Mouse (Mus musculus) E14TG2a.4 (cell line): ENCODE data around the gene Kif13a.

ENCODE experiments used
- H3K27me3 ChIP-seq: 2 replicates; pipeline ENCODE4 v1.6.1; 2014; ENCODE audit warnings: low read length, control low read depth; ENCODE audit not compliant: insufficient read depth
- H3K36me3 ChIP-seq: 2 replicates; pipeline ENCODE4 v1.6.1; 2014; ENCODE audit warnings: low read length, control low read depth; ENCODE audit not compliant: insufficient read depth
- H3K4me1 ChIP-seq: replicated peaks from 2 replicates; pipeline ENCODE4 v1.6.1; 2014; ENCODE audit warnings: low read depth, low read length, control low read depth
- H3K4me3 ChIP-seq: replicated peaks from 2 replicates; pipeline ENCODE4 v1.5.1; 2014; ENCODE audit warnings: mild to moderate bottlenecking, low read length
- H3K9me3 ChIP-seq: 2 replicates; pipeline ENCODE4 v1.6.1; 2014; ENCODE audit warnings: low read length, control low read depth
- CTCF ChIP-seq: conservative IDR thresholded peaks from 2 replicates; pipeline ENCODE4 v1.5.1; 2014; ENCODE audit warnings: low read length
- NANOG ChIP-seq: IDR thresholded peaks from 2 replicates; pipeline ENCODE4 v1.6.1; 2014; ENCODE audit warnings: borderline replicate concordance, low read length, mixed read lengths
- POU5F1 ChIP-seq: IDR thresholded peaks from 2 replicates; pipeline ENCODE4 v1.6.1; 2014; ENCODE audit warnings: low read length, borderline replicate concordance

Gene Kif13a

DNA sequence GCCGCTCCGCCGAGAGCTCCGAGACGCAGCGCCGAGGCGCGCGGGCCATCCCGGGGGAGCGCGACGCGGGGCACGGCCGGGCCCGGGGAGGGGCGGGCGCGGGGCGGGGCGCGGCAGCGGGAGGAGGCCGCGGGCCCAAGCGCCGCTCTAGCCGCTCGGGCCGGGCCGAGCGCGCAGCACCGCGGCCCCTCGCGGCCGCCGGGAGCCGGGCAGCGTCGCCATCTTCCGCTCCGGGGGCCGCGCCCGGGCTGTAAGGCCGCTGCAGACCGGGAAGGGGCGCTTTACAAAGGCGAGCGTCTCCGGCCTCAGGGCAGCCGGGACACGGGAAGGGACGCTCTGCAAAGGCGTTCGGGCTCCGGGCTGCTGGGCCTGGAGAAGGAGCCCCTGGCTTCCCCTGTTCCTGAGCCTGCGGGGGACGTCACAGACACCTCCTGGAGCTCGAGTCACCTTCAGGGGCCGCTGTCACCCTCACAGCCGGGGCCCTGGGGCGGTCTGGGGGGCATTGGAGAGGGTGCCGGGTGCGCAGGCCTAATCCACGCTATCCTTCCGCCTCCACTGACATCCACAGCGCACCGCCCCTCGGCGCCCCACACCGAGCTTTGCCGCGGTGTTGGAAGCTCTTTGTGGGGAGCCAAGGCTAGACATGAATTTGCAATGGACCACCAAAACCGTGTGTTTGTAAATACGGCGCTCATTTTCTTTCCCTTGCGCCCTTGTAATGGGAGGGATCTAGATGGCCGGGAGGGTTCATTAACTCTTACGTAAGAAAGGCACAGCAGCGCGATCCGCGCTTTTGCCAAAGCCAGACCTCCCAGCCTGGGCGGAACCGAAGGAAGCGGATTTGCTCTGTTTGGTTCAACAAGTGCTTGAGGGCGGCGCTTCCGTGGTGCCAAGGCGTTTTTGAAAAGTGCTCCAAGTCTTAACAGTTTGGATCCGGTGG, at the start of gene Kif13a:
Gene Kif13a, minus strand, starts transcription at position 149 of the 940 bp plus-strand sequence.
- no peak for TF ChIP-seq CTCF
- TF ChIP-seq NANOG, result no peak
- TF ChIP-seq POU5F1, result no peak
- Histone ChIP-seq H3K4me3 (peak within 1 kb of the TSS; percentile 90), H3K36me3 (peaks cover 5% of the 10 kb centered on the region; the same call in 1 of the 2 replicates), H3K27me3 (peaks cover 17% of the 10 kb centered on the region), H3K9me3 (no peaks in the 10 kb centered on the region), H3K4me1 (peaks cover 54% of the 10 kb centered on the region)

DNA sequence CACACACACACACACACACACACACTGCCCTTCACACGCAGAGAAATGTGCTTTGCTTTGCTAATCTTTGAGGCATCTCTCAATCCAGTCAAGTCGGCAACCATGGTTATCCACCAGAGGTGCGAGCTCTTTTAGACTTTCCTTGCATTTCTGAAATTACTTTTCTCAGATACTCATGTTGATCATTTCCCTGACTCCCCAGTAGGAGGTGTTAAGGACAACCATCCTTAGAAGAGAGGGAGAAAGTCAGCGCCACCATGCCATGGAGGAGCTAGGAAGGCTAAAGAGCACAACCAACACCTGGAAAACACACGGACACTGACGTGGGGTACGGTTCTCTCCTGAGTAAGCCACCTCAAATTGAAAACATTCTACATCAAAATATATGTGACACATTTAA, 46.9 kb upstream of the Kif13a start:
- H3K9me3 ChIP-seq, result no peaks in the 10 kb centered on the region

DNA sequence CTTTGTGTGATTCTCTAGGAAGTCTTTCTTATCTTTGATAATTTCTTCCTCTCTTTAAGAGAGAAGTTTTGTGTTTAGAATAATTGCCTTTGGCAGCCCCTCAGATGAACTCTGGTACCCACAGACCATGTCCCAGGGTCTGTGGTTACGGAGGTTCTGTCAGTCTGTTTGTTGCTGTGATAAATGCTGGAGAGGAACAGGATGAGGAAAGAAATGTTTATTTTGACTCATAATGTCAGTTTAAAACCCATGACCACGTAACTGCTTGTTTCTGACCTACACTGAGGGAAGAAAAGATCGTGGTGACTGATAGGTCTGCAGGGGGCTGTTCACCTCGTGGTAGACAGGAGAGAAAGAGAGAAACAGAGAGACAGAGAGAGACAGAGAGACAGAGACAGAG, 46.3 kb upstream of the Kif13a start:
- Histone ChIP-seq H3K27me3 (no peaks in the 10 kb centered on the region), H3K9me3 (no peaks in the 10 kb centered on the region), H3K36me3 (no peaks in the 10 kb centered on the region), H3K4me3 (no peak overlapping the region), H3K4me1 (peaks cover 31% of the 10 kb centered on the region)
- TF ChIP-seq CTCF, result no peak
- TF ChIP-seq POU5F1, result no peak
- TF ChIP-seq NANOG, result no peak

More for the DNA sequence above, 46.9 kb upstream of the Kif13a start:
- no peak overlapping the region for H3K4me3 ChIP-seq
- H3K27me3 ChIP-seq, result no peaks in the 10 kb centered on the region
- H3K4me1 ChIP-seq, result peaks cover 31% of the 10 kb centered on the region
- H3K36me3 ChIP-seq, result no peaks in the 10 kb centered on the region
- TF ChIP-seq POU5F1, result no peak
- no peak for TF ChIP-seq NANOG
- TF ChIP-seq CTCF, result no peak

DNA sequence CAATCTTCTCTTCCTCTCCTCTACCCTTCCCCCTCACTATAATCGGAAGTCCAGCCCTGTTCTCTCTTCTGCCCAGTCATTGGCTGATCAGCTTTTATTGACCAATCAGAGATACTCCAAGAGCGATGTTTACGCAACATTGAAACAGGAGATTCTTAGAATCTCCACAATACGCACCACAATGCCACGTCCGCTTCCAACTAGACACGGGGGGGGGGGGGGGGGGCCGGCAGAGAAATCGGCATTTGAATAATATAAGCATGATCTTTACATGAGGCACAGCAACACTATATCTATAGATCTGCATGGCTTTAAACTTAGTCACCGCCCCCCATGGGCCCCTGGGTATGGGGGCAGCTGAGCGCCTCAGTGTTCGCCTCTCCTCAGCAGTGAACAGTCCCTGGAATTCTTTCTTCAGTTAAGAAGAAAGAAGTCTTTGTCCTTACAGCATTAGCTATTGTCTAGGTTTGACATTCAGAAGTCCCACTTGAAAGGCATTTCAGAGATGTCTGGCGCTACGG, 45.4 kb upstream of the Kif13a start:
- Histone ChIP-seq H3K36me3 (no peaks in the 10 kb centered on the region), H3K9me3 (no peaks in the 10 kb centered on the region), H3K4me3 (peak overlapping the region; percentile 45; the same call in 1 of the 2 replicates), H3K27me3 (no peaks in the 10 kb centered on the region), H3K4me1 (peaks cover 28% of the 10 kb centered on the region)
- TF ChIP-seq POU5F1, result no peak
- no peak for TF ChIP-seq CTCF
- TF ChIP-seq NANOG, result peak; percentile 62; the same call in 1 of the 2 replicates

DNA sequence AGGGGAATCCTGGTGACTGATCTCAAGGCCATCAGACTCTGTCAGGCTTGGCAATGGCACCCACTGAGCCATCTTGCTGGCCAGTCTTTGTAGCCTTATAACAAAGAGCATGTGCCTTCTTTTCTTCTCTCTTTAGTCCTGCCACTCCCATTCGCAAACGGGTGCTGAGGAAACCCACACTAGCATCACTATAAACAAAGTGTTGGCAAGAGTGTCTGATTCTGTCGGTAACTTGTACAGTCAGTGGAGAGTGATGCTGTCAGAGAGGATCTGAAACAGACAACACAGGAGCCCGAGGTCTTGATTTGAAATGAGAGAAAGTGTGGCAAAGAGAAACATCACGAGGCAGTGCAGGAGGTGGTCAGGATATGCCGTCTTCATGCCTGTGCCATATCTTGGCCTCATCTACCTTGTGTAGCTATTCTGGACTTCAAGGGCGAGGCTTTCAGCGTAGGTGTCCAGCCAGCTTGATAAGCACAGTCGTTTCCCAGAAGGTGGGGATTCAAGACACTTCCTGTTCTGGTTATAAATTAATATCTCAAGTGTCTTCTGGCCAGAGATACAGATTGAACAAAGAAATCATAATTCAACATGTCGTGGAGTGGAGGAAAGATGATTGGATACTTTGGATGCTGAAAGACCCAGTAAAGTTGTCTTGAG, 40.7 kb upstream of the Kif13a start:
- no peak overlapping the region for H3K4me3 ChIP-seq
- no peak for TF ChIP-seq CTCF
- no peak for TF ChIP-seq POU5F1
- TF ChIP-seq NANOG, result no peak
- H3K4me1 ChIP-seq, result peaks cover 34% of the 10 kb centered on the region
- no peaks in the 10 kb centered on the region for H3K36me3 ChIP-seq
- no peaks in the 10 kb centered on the region for H3K9me3 ChIP-seq
- 0 out of 2 replicates have a peak, but pooled peaks cover 2% of the 10 kb centered on the region for H3K27me3 ChIP-seq

DNA sequence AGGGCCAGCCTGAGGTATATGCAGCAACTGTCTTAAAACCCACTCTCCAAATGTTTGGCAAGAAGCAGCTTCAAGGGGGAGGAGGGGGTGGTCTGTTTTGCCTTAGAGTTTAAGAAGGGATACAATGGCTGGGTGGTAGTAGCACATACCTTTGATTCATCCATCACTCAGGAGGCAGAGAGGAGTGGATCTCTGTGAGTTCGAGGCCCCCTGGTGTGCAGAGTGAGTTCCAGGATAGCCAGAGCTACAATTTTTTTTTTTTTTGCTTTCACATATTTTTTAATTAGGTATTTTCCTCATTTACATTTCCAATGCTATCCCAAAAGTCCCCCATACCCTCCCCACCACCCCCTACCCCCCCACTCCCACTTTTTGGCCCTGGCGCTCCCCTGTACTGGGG, 39.0 kb upstream of the Kif13a start:
- no peaks in the 10 kb centered on the region for H3K36me3 ChIP-seq
- peaks cover 29% of the 10 kb centered on the region for H3K4me1 ChIP-seq
- H3K27me3 ChIP-seq, result 0 out of 2 replicates have a peak, but pooled peaks cover 2% of the 10 kb centered on the region
- H3K4me3 ChIP-seq, result no peak overlapping the region
- no peak for TF ChIP-seq NANOG
- no peak for TF ChIP-seq POU5F1
- TF ChIP-seq CTCF, result no peak
- H3K9me3 ChIP-seq, result peaks cover 8% of the 10 kb centered on the region

DNA sequence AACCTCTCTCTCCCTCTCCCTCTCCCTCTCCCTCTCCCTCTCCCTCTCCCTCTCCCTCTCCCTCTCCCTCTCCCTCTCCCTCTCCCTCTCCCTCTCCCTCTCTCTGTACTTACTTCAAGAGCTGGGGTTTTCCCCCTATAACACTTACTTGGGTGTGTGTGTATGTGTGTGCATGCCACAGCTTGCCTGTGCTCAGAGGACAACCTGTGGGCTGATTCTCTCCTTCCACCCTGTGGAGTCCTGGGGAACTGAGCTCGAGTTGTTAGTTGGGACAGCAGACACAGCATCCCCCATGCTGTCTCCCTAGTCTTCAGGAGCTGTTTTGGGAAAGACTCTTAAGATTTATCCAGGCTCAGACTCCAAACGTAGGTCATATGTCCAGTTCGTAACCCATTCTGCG, 37.6 kb upstream of the Kif13a start:
- Histone ChIP-seq H3K4me1 (peaks cover 42% of the 10 kb centered on the region), H3K36me3 (no peaks in the 10 kb centered on the region), H3K9me3 (peaks cover 8% of the 10 kb centered on the region), H3K4me3 (no peak overlapping the region), H3K27me3 (0 out of 2 replicates have a peak, but pooled peaks cover 2% of the 10 kb centered on the region)
- TF ChIP-seq POU5F1, result no peak
- no peak for TF ChIP-seq CTCF
- no peak for TF ChIP-seq NANOG

DNA sequence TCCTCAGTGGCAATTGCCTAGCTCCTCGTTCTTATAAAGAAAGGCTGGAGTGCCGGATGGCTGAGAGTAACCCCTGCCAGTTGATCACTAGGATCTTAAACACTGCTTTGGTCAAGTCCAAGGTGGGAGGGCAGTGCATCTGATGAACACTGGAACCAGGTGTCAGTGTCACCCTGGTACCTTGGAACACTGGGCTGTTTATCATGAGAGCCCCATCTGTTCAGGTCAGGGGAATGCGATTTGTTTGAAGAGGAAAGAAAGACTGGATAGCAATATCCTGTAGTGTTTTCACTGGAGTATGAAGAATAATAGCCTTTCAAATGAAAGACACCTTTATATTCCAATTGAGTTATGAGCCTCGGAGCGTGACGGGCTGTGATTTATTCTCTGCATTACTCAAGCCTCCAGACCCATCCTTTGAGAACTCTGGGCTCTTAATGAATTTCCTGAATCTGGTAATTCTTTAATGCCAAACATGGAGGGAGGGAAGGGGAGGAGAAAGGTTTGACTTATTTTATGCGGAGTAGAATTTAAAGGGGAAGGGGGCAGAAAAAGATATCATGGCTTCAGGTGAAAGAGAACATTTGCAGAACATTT, 31.3 kb upstream of the Kif13a start:
- H3K27me3 ChIP-seq, result peaks cover 3% of the 10 kb centered on the region; the same call in 1 of the 2 replicates
- no peaks in the 10 kb centered on the region for H3K36me3 ChIP-seq
- H3K9me3 ChIP-seq, result peaks cover 8% of the 10 kb centered on the region
- H3K4me1 ChIP-seq, result peaks cover 40% of the 10 kb centered on the region
- no peak overlapping the region for H3K4me3 ChIP-seq
- TF ChIP-seq NANOG, result no peak
- TF ChIP-seq CTCF, result no peak
- no peak for TF ChIP-seq POU5F1
